Mouse (Mus musculus): ENCODE results near the gene Slc41a2. TPM values are rescaled to one million over a fixed set of nuclear protein-coding genes. Genes with fewer than 3 reads are reported as not detected.

Gene Slc41a2
- polyA plus RNA-seq, 2 experiments: 0.06 to 0.14 TPM

- no peak for ATAC-seq (ENCODE audit: insufficient read depth)
- WGBS (ENCODE audit: insufficient replicate concordance): 72% methylated on average over 5 of the region's 5 CpGs
- Histone ChIP-seq H3K4me2 (ENCODE audit: low read depth) (no peak overlapping the region), H3K9me3 (ENCODE audit: control insufficient read depth, low read length) (no peaks in the 10 kb centered on the region), H3K9ac (replicated peaks) (no peak overlapping the region), H3K27ac (no peak overlapping the region), H3K27me3 (ENCODE audit: control insufficient read depth, insufficient read depth, low read length) (no peaks in the 10 kb centered on the region), H3K4me1 (replicated peaks; ENCODE audit: control insufficient read depth in 2 of 2, insufficient read depth in 2 of 2, low read length in 1 of 2) (peaks cover 3 to 26% of the 10 kb centered on the region in 2 experiments; a peak in 3 of 4 replicates), H3K4me3 (ENCODE audit: insufficient read depth in 1 of 2, low read depth in 2 of 2, low read length in 2 of 2) (no peak overlapping the region), H3K36me3 (replicated peaks; ENCODE audit: control insufficient read depth, insufficient read depth, low read depth) (no peaks in the 10 kb centered on the region)
- TF ChIP-seq CTCF (IDR thresholded peaks at IDR 0.05; ENCODE audit: low read depth) (no peak), EP300 (IDR thresholded peaks at IDR 0.05; ENCODE audit: low read depth) (no peak)
- DNase-seq (ENCODE audit: low read depth in 3 of 3, low spot score in 3 of 3): no peak
Measured at GRCm38 (mm10) chr10:83186984-83187383, 150.7 kb downstream of the Slc41a2 start.

- Histone ChIP-seq H3K27ac (no peak overlapping the region), H3K27me3 (ENCODE audit: control insufficient read depth, insufficient read depth, low read length) (no peaks in the 10 kb centered on the region), H3K9ac (replicated peaks) (no peak overlapping the region), H3K36me3 (replicated peaks; ENCODE audit: control insufficient read depth, insufficient read depth, low read depth) (no peaks in the 10 kb centered on the region), H3K4me3 (ENCODE audit: insufficient read depth in 1 of 2, low read depth in 2 of 2, low read length in 2 of 2) (no peak overlapping the region), H3K4me2 (ENCODE audit: low read depth) (no peak overlapping the region), H3K4me1 (replicated peaks; ENCODE audit: control insufficient read depth in 2 of 2, insufficient read depth in 2 of 2, low read length in 1 of 2) (peaks cover 3 to 26% of the 10 kb centered on the region in 2 experiments; a peak in 3 of 4 replicates), H3K9me3 (ENCODE audit: control insufficient read depth, low read length) (no peaks in the 10 kb centered on the region)
- 52% methylated on average over 8 of the region's 8 CpGs for WGBS (ENCODE audit: insufficient replicate concordance)
- DNase-seq (ENCODE audit: low read depth in 3 of 3, low spot score in 3 of 3) (no peak), ATAC-seq (ENCODE audit: insufficient read depth) (no peak)
- TF ChIP-seq EP300 (IDR thresholded peaks at IDR 0.05; ENCODE audit: low read depth) (no peak), CTCF (IDR thresholded peaks at IDR 0.05; ENCODE audit: low read depth) (no peak)
Measured at GRCm38 (mm10) chr10:83186167-83186566, 151.5 kb downstream of the Slc41a2 start.

GRCm38 (mm10) chr10:83185121-83185520, 152.6 kb downstream of the Slc41a2 start:
- TF ChIP-seq EP300 (IDR thresholded peaks at IDR 0.05; ENCODE audit: low read depth) (no peak), CTCF (IDR thresholded peaks at IDR 0.05; ENCODE audit: low read depth) (no peak)
- 81% methylated on average over 6 of the region's 6 CpGs for WGBS (ENCODE audit: insufficient replicate concordance)
- peaks cover 3 to 26% of the 10 kb centered on the region in 2 experiments; a peak in 3 of 4 replicates for H3K4me1 ChIP-seq (replicated peaks; ENCODE audit: control insufficient read depth in 2 of 2, insufficient read depth in 2 of 2, low read length in 1 of 2)
- H3K27me3 ChIP-seq (ENCODE audit: control insufficient read depth, insufficient read depth, low read length): no peaks in the 10 kb centered on the region
- H3K36me3 ChIP-seq (replicated peaks; ENCODE audit: control insufficient read depth, insufficient read depth, low read depth): no peaks in the 10 kb centered on the region
- H3K9me3 ChIP-seq (ENCODE audit: control insufficient read depth, low read length): no peaks in the 10 kb centered on the region
- H3K27ac ChIP-seq: no peak overlapping the region
- H3K4me2 ChIP-seq (ENCODE audit: low read depth): no peak overlapping the region
- DNase-seq (ENCODE audit: low read depth in 3 of 3, low spot score in 3 of 3): no peak
- no peak overlapping the region for H3K4me3 ChIP-seq (ENCODE audit: insufficient read depth in 1 of 2, low read depth in 2 of 2, low read length in 2 of 2)
- H3K9ac ChIP-seq (replicated peaks): no peak overlapping the region
- ATAC-seq (ENCODE audit: insufficient read depth): no peak

GRCm38 (mm10) chr10:83184480-83185069, 153.1 kb downstream of the Slc41a2 start:
- WGBS (ENCODE audit: insufficient replicate concordance): 17% methylated on average over 7 of the region's 7 CpGs
- Histone ChIP-seq H3K4me2 (ENCODE audit: low read depth) (no peak overlapping the region), H3K9ac (replicated peaks) (no peak overlapping the region), H3K4me3 (ENCODE audit: insufficient read depth in 1 of 2, low read depth in 2 of 2, low read length in 2 of 2) (no peak overlapping the region), H3K27me3 (ENCODE audit: control insufficient read depth, insufficient read depth, low read length) (no peaks in the 10 kb centered on the region), H3K36me3 (replicated peaks; ENCODE audit: control insufficient read depth, insufficient read depth, low read depth) (no peaks in the 10 kb centered on the region), H3K4me1 (replicated peaks; ENCODE audit: control insufficient read depth in 2 of 2, insufficient read depth in 2 of 2, low read length in 1 of 2) (peaks cover 3 to 26% of the 10 kb centered on the region in 2 experiments; a peak in 3 of 4 replicates), H3K9me3 (ENCODE audit: control insufficient read depth, low read length) (no peaks in the 10 kb centered on the region), H3K27ac (no peak overlapping the region)
- DNase-seq (ENCODE audit: low read depth in 3 of 3, low spot score in 3 of 3) (no peak), ATAC-seq (ENCODE audit: insufficient read depth) (peak; percentile 27; the same call in 1 of the 2 replicates)
- TF ChIP-seq EP300 (IDR thresholded peaks at IDR 0.05; ENCODE audit: low read depth) (no peak), CTCF (IDR thresholded peaks at IDR 0.05; ENCODE audit: low read depth) (no peak)

GRCm38 (mm10) chr10:83183634-83184479, 153.8 kb downstream of the Slc41a2 start:
- Histone ChIP-seq H3K4me1 (replicated peaks; ENCODE audit: control insufficient read depth in 2 of 2, insufficient read depth in 2 of 2, low read length in 1 of 2) (peaks cover 3 to 26% of the 10 kb centered on the region in 2 experiments; a peak in 3 of 4 replicates), H3K4me3 (ENCODE audit: insufficient read depth in 1 of 2, low read depth in 2 of 2, low read length in 2 of 2) (no peak overlapping the region), H3K9me3 (ENCODE audit: control insufficient read depth, low read length) (no peaks in the 10 kb centered on the region), H3K36me3 (replicated peaks; ENCODE audit: control insufficient read depth, insufficient read depth, low read depth) (no peaks in the 10 kb centered on the region), H3K27ac (no peak overlapping the region), H3K4me2 (ENCODE audit: low read depth) (no peak overlapping the region), H3K27me3 (ENCODE audit: control insufficient read depth, insufficient read depth, low read length) (no peaks in the 10 kb centered on the region), H3K9ac (replicated peaks) (no peak overlapping the region)
- 28% methylated on average over 12 of the region's 12 CpGs for WGBS (ENCODE audit: insufficient replicate concordance)
- TF ChIP-seq CTCF (IDR thresholded peaks at IDR 0.05; ENCODE audit: low read depth) (no peak), EP300 (IDR thresholded peaks at IDR 0.05; ENCODE audit: low read depth) (no peak)
- DNase-seq (ENCODE audit: low read depth in 3 of 3, low spot score in 3 of 3): no peak
- peak; percentile 33 for ATAC-seq (ENCODE audit: insufficient read depth)

Data from liver, embryonic 14.5 days (tissue).